Mouse (Mus musculus): ENCODE results near the gene 1110008P14Rik.

The 1110008P14Rik gene

DNA sequence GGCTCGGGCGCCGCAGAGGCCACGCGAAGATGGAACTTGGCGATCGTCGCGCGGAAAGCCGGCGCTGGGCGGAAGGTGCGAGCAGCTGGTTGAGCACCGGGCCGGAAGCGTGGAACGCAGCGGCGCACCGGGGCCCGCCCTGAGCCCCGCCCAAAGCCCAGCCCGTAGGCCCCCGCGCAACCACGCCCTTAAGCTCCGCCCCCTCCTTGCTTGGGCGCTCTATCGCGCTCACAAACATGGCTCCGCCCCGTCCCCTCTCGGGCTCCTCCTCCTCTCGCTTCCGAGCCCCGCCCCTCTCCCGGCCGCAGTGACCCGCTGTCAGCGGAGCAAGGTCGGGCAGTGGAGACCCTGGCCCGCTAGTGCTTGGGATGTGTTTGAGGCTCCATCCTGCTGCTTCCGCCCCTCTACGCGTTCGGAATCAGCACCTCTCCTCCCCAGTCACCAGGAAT, at the start of gene 1110008P14Rik:
TSS of gene 1110008P14Rik (minus strand) at position 164 of the 449 bp plus-strand sequence.
- peak; percentile 82 for DNase-seq (ENCODE audit: low read depth, low spot score)

DNA sequence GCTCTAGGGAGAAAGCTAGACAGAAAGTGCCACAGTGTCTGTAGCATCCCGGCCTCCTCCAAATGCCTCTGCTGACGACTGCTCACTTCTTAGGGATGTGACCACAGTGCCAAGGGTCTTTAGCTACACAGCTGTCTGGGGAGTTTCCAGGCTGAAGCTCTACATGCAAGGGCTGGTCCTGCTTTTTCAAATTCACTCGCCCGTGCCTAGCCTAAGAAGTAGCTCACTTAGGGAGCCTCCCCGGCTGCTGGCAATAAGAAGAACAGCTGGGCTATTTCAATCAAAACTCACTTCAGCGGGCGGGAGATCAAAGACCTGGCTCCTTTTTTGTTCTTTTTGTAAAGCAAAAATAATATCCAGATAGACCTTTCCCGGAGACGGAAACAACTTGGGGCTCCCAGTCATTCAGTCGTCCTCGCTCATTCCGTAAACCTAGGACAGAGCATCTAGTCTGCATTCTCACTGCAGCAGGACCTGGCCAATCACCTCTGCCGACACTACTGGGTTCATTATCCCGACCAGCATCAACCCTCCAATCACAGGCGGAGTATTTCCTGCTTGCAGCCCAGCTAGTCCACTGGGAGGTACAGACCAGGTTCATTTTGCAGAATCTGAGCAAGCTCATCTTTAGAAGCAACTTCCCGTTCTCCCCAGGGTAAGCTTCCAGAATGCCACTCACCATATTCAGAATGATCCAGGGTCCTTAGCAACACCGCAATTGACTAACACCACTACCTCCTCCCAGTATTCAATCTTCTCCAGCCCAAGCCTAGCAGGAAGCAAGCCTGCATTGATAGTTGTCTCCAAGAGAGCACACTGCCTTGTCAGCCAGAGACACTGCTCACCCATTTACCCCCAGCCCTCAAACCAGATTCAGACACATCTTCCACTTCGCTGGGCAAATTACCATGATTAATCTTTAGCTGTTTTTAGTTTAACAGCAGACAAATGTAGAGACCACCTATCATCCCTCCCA, 49.3 kb upstream of the 1110008P14Rik start:
- peak; percentile 70 for DNase-seq (ENCODE audit: low read depth, low spot score)

DNA sequence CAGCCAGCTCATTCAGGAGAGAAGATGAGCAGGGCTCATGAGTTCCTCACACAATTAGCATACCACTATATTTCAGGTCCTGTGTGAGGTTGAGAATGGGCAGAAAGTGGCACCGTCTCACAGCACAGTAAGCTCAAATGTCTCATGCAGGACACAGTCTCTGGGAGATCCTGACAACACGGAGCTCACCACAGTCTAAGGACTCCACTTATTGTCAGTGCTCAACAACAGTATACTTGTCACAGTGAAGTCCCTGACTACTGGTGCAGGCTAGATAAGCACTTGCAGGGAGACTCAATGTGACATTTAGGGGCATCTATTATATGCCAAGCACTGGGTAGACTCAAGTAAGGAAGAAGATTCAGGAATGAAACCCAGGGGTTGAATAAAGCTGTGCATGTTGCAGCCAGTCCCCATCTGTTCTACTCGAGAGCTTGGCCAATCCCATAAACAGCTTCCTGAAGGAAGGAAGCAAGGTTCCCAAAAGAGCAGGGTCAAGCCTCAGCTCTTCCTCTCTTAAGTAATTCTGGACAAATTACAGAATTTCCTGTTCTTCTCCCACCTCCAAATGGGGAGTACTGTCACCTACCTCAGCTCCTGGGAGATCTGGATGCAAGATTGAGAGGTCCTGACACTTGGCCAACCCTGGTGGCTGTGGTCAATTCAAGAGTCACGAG, 47.6 kb upstream of the 1110008P14Rik start:
- no peak for DNase-seq (ENCODE audit: low read depth, low spot score)

DNA sequence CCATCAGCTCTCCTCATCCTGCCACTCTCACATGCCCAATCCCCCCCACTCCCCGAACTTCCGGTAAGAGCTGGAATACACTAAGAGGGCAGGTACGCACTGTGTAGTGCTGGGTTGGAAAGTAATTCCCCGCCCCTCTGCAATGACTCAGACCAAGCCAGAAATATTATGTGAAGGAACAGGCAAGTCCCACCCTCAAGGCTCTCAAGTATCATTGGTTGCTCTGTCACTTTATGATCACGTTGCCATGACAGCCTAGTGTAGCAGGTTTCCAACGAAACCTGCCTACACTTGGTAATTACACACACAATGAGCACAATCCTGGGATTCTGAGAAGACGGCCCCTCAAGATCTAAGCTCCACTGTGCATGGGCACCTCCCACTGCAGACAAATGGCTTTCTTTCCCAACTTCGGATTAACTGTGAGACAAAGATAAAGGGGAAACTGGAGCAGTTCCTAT, 46.6 kb upstream of the 1110008P14Rik start:
- DNase-seq (ENCODE audit: low read depth, low spot score) = no peak

DNA sequence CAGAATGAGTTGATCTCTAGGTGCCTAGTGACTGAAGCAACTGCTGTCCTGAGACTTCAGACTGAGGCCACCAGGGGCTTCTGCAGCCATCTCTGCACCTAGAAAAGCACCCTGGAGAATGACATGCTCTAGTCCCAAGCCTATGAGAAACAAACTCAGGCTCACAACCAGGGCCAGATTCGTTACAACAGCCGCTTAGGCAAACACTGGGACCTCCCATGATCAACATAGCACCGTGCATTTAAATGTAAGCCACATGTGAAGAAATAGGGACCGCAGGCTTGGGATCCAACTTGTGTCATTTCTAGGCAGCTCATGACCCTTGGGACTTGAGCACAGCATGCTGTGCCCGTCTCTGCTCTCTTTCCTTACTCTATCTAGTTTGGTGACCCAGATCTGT, 46.0 kb upstream of the 1110008P14Rik start:
- no peak for DNase-seq (ENCODE audit: low read depth, low spot score)

DNA sequence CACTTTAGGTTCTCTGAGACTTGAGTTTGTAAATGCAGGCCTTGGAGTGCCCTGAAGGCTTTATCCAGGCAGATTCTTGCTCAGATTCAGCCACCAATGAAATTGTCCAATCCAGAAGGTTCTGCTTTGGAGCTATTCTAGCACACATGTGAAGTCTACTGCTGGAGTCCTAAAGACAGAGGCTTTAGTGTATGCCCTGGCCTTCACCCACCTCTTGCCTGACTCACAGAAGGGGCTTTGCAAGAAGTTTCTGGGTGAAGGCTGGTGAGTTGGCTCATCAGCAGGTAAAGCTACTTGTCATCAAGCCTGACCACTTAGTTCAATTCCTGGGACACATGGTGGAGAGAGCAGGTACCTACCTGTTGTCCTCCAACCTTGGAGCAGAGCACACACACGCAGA, 44.4 kb upstream of the 1110008P14Rik start:
- no peak for DNase-seq (ENCODE audit: low read depth, low spot score)

DNA sequence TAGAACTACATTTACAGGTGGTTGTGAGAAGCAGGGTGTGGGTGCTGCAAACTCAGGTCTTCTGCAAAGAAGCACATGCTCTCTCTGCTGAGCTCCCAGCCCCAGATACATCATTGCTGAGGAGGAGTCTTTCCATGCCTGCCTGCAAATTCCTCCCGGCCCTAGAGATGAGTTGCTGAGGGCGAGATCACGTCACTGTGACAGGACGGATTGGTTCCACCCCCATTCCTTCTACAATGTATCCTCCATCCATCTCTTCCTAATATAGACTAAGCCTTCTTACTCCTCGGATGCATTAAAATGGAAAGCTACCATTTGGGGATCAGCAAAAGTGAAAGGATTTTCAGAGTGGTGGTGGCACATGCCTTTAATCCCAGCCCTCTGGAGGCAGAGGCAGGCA, 43.8 kb upstream of the 1110008P14Rik start:
- no peak for DNase-seq (ENCODE audit: low read depth, low spot score)

DNA sequence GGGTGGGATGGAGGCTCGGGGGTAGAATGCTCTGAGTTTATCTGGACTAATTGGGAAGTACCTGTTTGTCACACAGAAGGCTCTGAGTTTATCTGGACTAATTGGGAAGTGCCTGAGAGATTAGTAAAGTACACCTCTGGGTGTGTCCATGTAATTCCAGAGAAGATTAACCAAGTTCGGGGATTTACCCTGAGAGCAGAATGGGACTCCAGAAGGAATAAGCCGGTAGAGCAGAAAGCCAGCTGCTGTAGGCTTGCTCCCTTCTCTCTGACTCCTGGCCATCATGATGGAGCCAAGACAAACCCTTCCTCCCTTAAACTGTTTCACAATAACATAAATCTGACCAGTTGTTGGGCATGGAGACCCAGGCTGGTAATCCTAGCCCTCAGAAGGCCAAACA, 43.1 kb upstream of the 1110008P14Rik start:
- DNase-seq (ENCODE audit: low read depth, low spot score) = no peak

DNA sequence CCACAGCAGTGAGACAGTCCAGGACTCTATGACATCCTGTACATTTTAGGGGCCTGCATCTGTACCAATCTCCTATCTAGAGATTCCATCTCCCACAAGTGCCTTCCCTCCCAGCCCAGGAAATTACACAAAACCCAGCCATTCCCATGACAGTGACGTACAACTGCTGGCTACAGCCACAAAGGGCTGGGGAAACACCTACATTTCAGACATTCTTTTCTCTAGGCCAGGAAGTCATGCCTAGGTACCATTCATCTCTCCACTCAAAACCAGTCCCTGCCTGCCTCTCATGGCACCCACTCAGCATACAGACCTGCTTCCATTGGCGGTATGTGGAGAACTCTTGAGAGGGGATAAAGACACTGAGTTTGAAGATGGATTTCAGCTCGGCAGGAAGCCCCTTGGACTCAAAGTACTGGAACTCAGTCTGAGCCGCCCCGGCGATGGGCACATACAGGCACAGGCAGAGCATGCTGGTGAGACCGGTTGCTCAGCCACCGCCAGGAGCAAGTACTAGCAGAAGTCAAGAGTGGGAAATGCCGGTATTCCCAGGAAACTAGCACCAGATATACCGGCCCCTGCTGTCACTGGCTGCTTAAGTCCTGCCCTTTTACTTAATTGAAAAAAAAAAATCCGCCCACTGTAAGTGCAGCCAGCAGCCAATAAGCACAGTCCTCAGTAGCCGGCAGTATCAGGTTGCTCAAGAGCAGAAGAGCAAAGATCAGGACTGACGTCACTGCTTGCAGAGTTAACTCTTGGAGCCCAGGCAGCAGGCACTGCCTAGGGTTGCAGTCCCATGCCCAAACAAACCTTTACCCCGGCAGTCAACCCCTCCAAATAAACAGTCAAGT, 42.0 kb upstream of the 1110008P14Rik start:
- no peak for DNase-seq (ENCODE audit: low read depth, low spot score)

DNA sequence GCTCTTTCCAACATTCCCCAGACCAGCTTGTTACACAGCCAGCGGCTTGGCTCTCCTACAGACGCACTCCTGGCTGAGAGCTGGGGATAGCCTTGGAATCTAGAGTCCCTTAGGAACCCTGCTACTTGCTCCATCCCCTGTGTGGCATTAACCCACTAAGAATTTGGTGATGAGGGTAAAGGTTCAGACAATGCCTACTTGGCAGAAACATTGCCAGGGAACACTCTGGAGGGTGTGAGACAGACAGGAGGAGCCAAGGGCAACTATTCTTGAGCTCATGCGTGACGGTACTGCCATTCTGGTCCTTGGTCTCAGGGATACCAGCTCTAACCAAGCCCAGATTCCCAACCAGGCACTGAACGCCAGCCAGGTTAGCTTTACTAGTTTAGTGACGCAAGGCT, 40.1 kb upstream of the 1110008P14Rik start:
- DNase-seq (ENCODE audit: low read depth, low spot score) = no peak

DNA sequence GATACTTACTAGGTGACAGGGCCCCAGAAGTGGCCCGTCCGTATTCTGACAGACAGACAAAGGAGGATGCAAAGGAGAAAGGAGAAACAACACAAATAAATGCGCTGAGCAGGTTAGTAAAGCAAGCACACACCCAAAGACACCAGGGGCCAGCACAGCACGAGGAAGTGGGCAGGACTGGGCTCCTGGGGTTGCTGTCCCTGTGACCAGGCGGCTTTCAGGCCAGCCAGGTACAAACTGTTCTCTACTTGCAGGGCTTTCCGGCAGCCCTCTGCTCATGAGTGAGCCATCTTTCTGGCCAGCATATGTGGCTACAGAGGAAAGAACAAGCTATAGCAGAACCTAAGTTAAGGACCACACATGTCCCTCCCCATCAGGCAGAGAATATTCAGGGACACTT, 38.9 kb upstream of the 1110008P14Rik start:
- no peak for DNase-seq (ENCODE audit: low read depth, low spot score)

DNA sequence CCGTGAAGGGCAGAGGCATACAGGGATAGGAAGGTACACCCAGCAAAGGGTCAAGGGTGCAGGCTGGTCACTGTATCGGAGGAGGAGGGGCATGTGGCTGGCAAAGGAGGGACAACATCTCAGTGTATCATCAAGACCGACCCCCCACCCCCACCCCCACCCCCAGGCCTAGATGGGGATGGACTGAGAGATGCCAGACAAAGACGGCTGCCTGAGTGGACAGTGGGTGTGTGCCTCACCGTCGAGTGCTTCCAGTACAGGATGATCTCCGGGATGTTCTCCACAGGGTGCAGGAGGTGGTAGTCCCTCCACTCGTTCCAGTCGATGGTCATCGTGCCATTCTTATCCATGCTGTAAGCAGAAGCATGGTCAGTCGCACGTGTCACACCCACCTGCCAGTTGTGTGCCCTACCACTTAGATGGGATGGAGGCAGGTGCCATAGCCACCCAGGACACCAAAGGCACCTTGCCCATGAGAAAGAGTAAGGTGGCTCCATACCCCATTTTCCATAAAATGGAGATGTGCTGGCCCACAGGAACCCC, 38.4 kb upstream of the 1110008P14Rik start:
- DNase-seq (ENCODE audit: low read depth, low spot score) = no peak

DNA sequence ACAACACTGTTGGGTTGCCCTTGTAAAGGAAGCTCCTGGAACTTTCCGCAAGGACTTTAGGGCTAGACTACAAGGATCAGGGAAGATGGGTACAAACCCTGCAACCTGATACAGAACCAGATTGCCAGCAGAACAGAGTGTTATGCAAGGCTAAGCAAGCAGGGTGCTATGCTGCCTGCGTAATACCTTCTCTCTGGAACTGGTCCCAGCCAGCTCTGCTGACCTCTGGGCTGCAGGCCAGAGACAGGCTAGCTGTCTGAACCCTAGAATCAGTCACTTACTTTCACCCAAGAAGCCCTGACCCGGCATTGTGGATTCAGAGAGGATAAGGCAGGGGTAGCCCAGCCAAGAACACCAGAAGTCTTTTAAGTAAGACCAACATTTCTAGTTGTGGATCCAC, 37.6 kb upstream of the 1110008P14Rik start:
- no peak for DNase-seq (ENCODE audit: low read depth, low spot score)

DNA sequence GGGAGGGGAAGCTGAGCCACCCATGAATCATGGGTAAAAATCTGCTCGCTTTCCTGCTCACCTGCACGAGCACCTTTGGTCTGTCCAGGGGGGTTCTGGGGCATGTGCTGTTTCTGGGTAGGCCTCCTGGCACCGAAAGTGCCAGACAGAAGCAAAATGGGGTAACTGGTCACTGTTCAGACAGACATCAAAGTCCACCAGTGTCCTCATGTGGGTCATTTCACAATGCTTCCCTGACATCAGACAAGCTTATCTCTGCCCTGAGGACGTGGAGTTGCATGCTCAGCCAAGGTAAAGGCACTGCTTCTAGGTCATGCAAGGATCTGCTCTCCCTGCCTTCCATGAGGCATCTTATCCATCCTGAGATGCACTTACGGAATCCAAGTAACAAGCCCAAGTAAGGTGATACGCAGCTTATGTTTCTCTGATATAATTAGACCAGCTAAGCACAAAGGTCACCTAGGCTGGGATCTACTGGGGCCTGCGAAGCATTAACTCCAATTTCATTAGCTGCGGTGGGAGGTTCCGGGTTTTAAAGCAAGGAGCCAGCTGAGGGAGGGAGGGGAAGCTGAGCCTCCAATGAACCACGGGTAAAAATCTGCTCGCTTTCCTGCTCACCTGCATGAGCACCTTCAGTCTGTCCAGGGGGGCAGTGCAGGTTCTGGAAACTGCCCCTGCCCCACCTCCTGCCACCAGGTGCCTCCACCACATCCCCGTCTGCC, 36.9 kb upstream of the 1110008P14Rik start:
- no peak for DNase-seq (ENCODE audit: low read depth, low spot score)

DNA sequence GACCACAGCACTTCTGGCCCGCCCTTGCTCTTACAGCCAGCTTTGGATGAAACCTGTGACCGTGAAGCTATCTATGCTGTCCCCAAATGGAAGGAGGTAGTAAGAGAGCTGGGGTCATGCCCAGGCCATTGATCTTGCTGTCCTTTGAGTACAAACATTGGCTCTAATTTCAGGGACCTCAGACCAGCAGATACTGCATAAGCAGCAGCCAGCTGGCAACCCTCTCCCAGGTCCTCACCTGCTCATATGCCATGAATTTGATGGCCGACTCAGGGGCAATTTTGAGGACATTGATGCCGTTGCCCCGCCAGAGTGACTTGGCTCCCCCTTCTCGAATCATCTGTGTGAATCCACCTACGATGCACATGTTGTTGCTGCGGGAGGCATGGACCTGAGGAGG, 35.7 kb upstream of the 1110008P14Rik start:
- no peak for DNase-seq (ENCODE audit: low read depth, low spot score)

DNA sequence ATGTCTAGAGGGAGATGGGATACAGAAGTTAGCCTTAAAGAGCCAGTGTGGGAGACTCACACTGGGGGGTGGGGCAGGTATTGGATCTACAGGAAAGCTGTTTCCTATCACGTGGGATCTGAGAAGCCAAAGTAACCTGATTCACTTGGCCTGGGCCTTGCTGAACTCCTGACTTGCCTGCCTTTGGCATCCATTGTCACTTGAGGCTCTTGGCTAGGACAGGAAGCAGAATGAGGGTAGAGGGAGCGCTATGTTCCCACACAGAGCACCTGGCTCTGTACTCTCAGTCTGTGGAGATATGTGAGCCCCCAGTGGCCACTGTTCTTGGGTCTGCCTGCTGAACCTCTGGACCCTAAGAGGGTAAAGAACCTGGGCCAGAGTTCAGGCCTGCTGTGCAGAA, 34.8 kb upstream of the 1110008P14Rik start:
- DNase-seq (ENCODE audit: low read depth, low spot score) = no peak

DNA sequence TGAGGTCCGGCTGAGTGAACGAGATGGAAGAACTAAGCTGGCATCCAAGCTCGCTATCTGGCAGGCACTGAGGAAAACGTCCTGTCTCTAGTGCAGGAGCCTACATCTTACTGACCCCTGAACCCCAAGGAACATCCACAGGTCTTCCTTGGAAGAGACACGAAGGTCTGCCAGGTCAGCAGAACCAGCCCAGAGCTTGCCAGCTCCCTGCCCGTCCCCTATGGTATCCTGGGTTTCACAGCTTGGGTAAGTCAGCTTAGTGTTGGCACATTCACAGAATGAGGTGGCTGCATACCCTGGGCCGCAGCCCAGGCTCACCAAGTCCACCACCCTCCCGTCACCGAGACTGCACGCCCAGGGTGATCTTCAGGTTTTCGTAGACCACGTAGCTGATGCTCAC, 34.1 kb upstream of the 1110008P14Rik start:
- DNase-seq (ENCODE audit: low read depth, low spot score) = no peak

DNA sequence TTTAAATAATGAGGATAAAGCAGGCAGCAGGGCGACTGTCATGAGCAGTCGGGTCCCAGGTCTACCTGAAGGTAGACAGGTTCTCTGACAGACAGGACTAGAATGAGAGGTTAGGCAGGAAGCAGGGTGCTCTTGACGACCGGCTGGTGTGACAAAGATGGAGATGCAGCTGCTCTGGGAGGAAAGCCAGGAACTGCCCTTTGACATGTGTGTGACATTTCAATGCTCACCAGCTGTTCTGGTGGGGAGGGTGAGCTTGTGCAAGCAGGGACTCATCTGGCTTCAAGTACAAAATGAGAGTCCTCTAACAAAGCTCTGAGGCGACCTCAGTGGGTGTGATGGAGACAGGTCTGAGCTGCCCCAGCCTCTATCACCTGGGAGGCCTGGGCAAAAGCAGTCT, 32.2 kb upstream of the 1110008P14Rik start:
- DNase-seq (ENCODE audit: low read depth, low spot score) = no peak

DNA sequence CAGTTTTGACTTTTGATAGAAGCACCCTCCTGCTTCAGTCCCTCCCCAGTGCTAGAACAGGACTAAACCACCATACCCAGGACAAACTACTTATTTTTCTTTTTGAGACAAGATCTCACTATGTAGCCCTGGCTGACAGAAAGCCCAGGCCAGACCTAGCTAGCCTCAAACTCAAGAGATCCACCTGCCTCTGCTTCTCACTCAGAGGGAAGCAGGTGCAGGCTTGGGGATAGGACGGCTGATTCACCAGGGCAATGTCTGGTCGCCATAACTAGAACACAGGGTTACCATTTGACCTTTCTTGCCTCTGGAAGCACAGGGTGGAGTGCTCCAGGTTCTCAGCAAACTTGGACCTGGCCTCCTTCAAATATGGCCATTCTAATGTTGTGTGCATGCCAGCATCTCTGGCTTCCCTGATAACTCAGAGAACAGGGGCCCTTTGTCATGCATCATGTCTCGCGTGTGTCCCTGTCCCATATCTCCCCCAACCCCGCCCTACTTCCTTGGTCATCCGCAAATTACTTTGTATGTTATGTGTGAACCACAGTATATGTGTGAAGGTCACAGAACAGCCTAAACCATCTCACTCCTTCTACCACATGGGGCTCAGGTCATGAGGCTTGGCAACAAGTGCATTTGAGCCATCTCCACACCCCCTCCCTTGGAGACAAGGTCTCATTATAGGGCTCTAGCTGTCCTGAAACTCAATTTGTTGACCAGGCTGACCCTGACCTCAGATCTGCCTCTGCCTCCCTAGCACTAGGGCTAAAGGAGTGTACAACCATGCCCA, 31.2 kb upstream of the 1110008P14Rik start:
- DNase-seq (ENCODE audit: low read depth, low spot score) = no peak

DNA sequence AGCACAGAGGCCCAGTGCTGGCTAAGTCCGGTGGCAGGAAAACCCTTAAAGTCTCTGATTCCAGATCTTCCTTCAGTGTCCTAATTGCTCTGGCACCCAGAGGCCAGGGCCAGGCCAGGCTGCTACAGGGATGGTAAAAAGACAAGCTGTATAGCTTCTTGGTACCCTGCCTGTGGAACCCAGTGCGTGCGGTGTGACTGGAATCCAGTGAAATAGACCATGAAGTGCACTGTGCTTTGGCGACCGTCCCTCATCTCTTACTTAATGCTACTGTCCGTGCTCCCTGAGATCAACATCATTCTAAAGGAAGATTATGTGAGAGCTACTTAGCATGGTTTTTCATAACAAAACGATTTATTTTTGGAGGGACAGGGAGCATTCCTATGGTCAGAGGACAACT, 29.7 kb upstream of the 1110008P14Rik start:
- no peak for DNase-seq (ENCODE audit: low read depth, low spot score)

Measured in retina, postnatal 7 days (tissue).